Mouse (Mus musculus) liver, postnatal 0 days (tissue): ENCODE data around the gene Stx2. TPM values are rescaled to one million over a fixed set of nuclear protein-coding genes. Genes with fewer than 3 reads are reported as not detected.
"Not testable (repeated sequence)": the region's sequence is repeated elsewhere in the genome, so short reads cannot be mapped to it uniquely, and the experiment has no call there.

ENCODE experiments used
- ATAC-seq: fragments of 200-750 bp; cut with Nextera tagmentation; 2 replicates; pipeline ENCODE4 v1.8.0; 2017; ENCODE audit warnings: mild to moderate bottlenecking, moderate library complexity
- DNase-seq: peaks from one replicate; pipeline ENCODE4 v3.0.0-alpha.2; 2016
- H3K27ac ChIP-seq: fragments of 300-500 bp; sonication (generic); 2 replicates; pipeline ENCODE4 v1.5.1; 2014; ENCODE audit warnings: antibody characterized with exemption, moderate library complexity, mild to moderate bottlenecking, low read depth
- H3K27me3 ChIP-seq: fragments of 300-500 bp; sonication (generic); 2 replicates; pipeline ENCODE4 v1.6.1; 2014; ENCODE audit warnings: low read length, control low read depth, mixed read lengths; ENCODE audit not compliant: insufficient read depth
- H3K36me3 ChIP-seq: fragments of 300-500 bp; sonication (generic); replicated peaks from 2 replicates; pipeline ENCODE4 v1.6.1; 2014; ENCODE audit warnings: mild to moderate bottlenecking, control low read depth, low read length, moderate library complexity, mixed read lengths; ENCODE audit not compliant: insufficient read depth
- H3K4me1 ChIP-seq: fragments of 300-500 bp; sonication (generic); 2 replicates; pipeline ENCODE4 v1.6.1; 2014; ENCODE audit warnings: antibody characterized with exemption, mild to moderate bottlenecking, control low read depth; ENCODE audit not compliant: insufficient read depth
- H3K4me2 ChIP-seq: fragments of 300-500 bp; sonication (generic); 2 replicates; pipeline ENCODE4 v1.6.1; 2014; ENCODE audit warnings: low read depth, mild to moderate bottlenecking, low read length, moderate library complexity, mixed read lengths
- H3K4me3 ChIP-seq: fragments of 300-500 bp; sonication (generic); 2 replicates; pipeline ENCODE4 v1.5.1; 2014; ENCODE audit warnings: low read depth, low read length
- H3K9ac ChIP-seq: fragments of 300-500 bp; sonication (generic); replicated peaks from 2 replicates; pipeline ENCODE4 v1.6.1; 2014; ENCODE audit warnings: mild to moderate bottlenecking, moderate library complexity
- H3K9me3 ChIP-seq: fragments of 300-500 bp; sonication (generic); 2 replicates; pipeline ENCODE4 v1.6.1; 2016; ENCODE audit warnings: mild to moderate bottlenecking, control low read depth, low read length, mixed read lengths
- CTCF ChIP-seq: sonication (generic); IDR thresholded peaks from 2 replicates; pipeline ENCODE4 v1.5.1; 2016; ENCODE audit warnings: antibody characterized with exemption, low read depth
- EP300 ChIP-seq: IDR thresholded peaks from 2 replicates; pipeline ENCODE4 v1.6.1; 2016; ENCODE audit warnings: antibody characterized with exemption, low read depth, mild to moderate bottlenecking
- WGBS: fragments of 180-500 bp; shearing (Covaris S2); extraction: QIAGEN DNeasy Blood & Tissue Kit; methylation state at CpG from one replicate; pipeline ENCODE4 v1.1.7; 2014; ENCODE audit not compliant: insufficient replicate concordance; 5-methylcytosine and 5-hydroxymethylcytosine counted together
- polyA plus RNA-seq: library from polyadenylated mRNA; unstranded; fragments of >200 nt; fragmentation: Nextera tagmentation; extraction: Ambion mirVana; gene quantifications from 2 replicates; pipeline ENCODE4 v1.2.1, GENCODE M21; 2015

The Stx2 gene
- polyA plus RNA-seq, 1 experiment from 2014 or later = 35.6 TPM

GRCm38 (mm10) chr5:128984536-128984935 is 23.8 kb downstream of the Stx2 start:
- 0 out of 2 replicates have a peak, but pooled peaks cover 4% of the 10 kb centered on the region for H3K9me3 ChIP-seq
- ATAC-seq (no peak), DNase-seq (no peak)
- H3K4me2 ChIP-seq = no peak overlapping the region
- peaks cover 48% of the 10 kb centered on the region for H3K36me3 ChIP-seq
- TF ChIP-seq EP300 = no peak
- no peak for TF ChIP-seq CTCF
- H3K9ac ChIP-seq = no peak overlapping the region
- no peaks in the 10 kb centered on the region for H3K4me1 ChIP-seq
- H3K27ac ChIP-seq = no peak overlapping the region
- no peaks in the 10 kb centered on the region for H3K27me3 ChIP-seq
- H3K4me3 ChIP-seq = no peak overlapping the region
- WGBS = 86% methylated on average over 6 of the region's 6 CpGs

DNA sequence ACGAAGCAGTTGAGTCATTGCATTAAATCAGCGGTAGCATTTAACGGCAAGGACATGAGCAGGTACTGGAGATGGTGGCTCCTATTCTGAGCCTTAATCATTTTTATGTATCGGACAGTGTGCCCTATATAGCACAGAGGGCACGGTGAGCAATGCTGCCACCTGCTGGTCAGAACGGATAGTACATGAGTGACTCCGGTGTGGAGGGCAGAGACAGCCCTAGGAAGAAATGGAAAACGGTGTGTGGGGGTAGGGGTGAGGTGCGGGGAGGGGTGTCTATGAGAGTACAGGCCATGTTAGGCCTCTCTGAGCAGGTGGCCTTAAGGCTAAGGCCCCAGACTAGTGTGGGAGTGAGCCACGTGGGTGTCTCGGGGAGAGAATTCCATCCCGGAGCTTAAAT is 26.8 kb downstream of the Stx2 start:
- Histone ChIP-seq H3K27ac (no peak overlapping the region), H3K4me3 (no peak overlapping the region), H3K4me1 (no peaks in the 10 kb centered on the region), H3K9me3 (0 out of 2 replicates have a peak, but pooled peaks cover 4% of the 10 kb centered on the region), H3K9ac (no peak overlapping the region), H3K27me3 (no peaks in the 10 kb centered on the region), H3K36me3 (peaks cover 21% of the 10 kb centered on the region), H3K4me2 (no peak overlapping the region)
- ATAC-seq (peak; percentile 73), DNase-seq (peak; percentile 80)
- TF ChIP-seq EP300 = no peak
- peak; percentile 93 for TF ChIP-seq CTCF
- WGBS = 33% methylated on average over 12 of the region's 12 CpGs

- no peaks in the 10 kb centered on the region for H3K4me1 ChIP-seq
- ATAC-seq (no peak), DNase-seq (no peak)
- H3K4me3 ChIP-seq = no peak overlapping the region
- no peak overlapping the region for H3K9ac ChIP-seq
- H3K27me3 ChIP-seq = no peaks in the 10 kb centered on the region
- 63% methylated on average over 7 of the region's 7 CpGs for WGBS
- peaks cover 13% of the 10 kb centered on the region for H3K36me3 ChIP-seq
- H3K4me2 ChIP-seq = no peak overlapping the region
- TF ChIP-seq EP300 (no peak), CTCF (no peak)
- H3K9me3 ChIP-seq = 0 out of 2 replicates have a peak, but pooled peaks cover 4% of the 10 kb centered on the region
- no peak overlapping the region for H3K27ac ChIP-seq
These were observed 27.5 kb downstream of the Stx2 start for GRCm38 (mm10) chr5:128980857-128981256.

DNA sequence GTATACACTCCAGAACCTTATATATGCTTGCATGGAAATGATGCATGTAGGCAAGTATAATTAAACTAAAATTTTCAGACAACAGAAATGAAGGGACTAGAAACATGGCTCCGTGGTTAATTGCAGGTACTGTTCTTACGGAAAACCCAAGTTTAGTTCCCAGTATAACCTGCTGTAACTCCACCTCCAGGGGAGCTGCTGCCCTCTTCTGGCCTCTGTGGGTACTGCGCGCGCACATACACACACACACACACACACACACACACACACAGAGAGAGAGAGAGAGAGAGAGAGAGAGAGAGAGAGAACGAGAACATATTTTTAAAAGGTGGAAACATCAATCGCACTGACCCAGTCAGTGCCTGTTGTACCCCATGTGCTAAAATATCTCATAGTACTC is 29.4 kb downstream of the Stx2 start:
- no peaks in the 10 kb centered on the region for H3K27me3 ChIP-seq
- WGBS = 93% methylated on average over 7 of the region's 7 CpGs

DNA sequence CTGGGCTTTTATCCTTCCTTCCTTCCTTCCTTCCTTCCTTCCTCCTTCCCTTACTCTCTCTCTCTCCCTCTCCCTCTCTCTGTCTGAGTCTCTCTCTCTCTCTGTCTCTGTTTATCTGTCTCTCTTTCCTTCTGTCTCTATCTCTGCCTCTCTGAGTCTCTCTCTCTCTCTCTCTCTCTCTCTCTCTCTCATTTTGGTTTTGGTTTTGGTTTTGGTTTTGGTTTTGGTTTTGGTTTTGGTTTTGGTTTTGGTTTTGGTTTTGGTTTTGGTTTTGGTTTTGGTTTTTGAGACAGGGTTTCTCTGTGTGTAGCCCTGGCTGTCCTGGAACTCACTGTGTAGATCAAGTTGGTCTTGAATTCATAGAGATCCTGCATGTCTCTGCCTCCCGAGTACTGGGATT is 30.9 kb downstream of the Stx2 start:
- H3K27me3 ChIP-seq, H3K4me1 ChIP-seq, H3K27ac ChIP-seq, H3K36me3 ChIP-seq, H3K4me2 ChIP-seq, H3K4me3 ChIP-seq, ATAC-seq, H3K9ac ChIP-seq, H3K9me3 ChIP-seq, DNase-seq: not testable (repeated sequence)
- WGBS = 63% methylated on average over 1 of the region's 1 CpGs

More for the DNA sequence above, 29.4 kb downstream of the Stx2 start:
- H3K9me3 ChIP-seq = 0 out of 2 replicates have a peak, but pooled peaks cover 4% of the 10 kb centered on the region
- H3K4me3 ChIP-seq = no peak overlapping the region
- H3K27ac ChIP-seq = no peak overlapping the region
- H3K36me3 ChIP-seq = no peaks in the 10 kb centered on the region
- TF ChIP-seq CTCF = peak; percentile 35; the same call in 1 of the 2 replicates
- no peak for TF ChIP-seq EP300
- no peaks in the 10 kb centered on the region for H3K4me1 ChIP-seq
- no peak overlapping the region for H3K4me2 ChIP-seq
- DNase-seq = no peak
- ATAC-seq = no peak
- H3K9ac ChIP-seq = no peak overlapping the region

DNA sequence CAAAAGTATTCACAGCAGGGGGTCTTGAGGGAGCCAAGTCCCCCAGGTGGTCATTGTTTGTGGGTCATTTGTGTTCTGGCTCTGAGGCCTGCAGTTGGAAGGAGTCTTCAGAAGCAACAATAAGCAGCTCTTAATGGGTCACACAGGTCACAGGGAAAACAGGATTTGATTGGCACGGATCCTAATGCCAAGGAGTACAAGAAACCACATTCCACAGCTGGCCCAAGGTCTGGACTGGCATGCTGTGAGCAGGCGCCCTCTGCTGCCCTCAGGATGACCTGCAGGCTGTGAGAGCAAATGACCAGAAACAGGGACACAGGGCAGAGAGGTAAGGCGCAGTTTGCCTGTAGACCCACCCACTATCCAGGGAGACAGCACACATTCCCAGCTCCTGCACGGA is 32.1 kb downstream of the Stx2 start:
- TF ChIP-seq EP300 = no peak
- TF ChIP-seq CTCF = peak; percentile 56
- WGBS = 33% methylated on average over 4 of the region's 4 CpGs
- peak; percentile 35 for DNase-seq
- Histone ChIP-seq H3K4me2 (no peak overlapping the region), H3K4me1 (no peaks in the 10 kb centered on the region), H3K27me3 (no peaks in the 10 kb centered on the region), H3K9ac (no peak overlapping the region), H3K9me3 (0 out of 2 replicates have a peak, but pooled peaks cover 4% of the 10 kb centered on the region), H3K27ac (no peak overlapping the region), H3K4me3 (no peak overlapping the region), H3K36me3 (no peaks in the 10 kb centered on the region)
- ATAC-seq = no peak

GRCm38 (mm10) chr5:128971298-128971697 is 37.1 kb downstream of the Stx2 start:
- Histone ChIP-seq H3K4me3 (no peak overlapping the region), H3K9ac (no peak overlapping the region), H3K4me2 (no peak overlapping the region), H3K27me3 (no peaks in the 10 kb centered on the region), H3K9me3 (peaks cover 3% of the 10 kb centered on the region; the same call in 1 of the 2 replicates), H3K36me3 (no peaks in the 10 kb centered on the region), H3K4me1 (no peaks in the 10 kb centered on the region), H3K27ac (no peak overlapping the region)
- ATAC-seq (no peak), DNase-seq (peak; percentile 71)
- TF ChIP-seq EP300 (no peak), CTCF (peak; percentile 78)
- 19% methylated on average over 14 of the region's 14 CpGs for WGBS
